Mouse (Mus musculus) embryo, embryonic 10 days (tissue): ENCODE results near the gene Lamtor2.

Source experiments
- DNase-seq: peaks from one replicate; pipeline ENCODE4 v3.0.0-alpha.2; 2015; ENCODE audit warnings: low spot score

The Lamtor2 gene

DNA sequence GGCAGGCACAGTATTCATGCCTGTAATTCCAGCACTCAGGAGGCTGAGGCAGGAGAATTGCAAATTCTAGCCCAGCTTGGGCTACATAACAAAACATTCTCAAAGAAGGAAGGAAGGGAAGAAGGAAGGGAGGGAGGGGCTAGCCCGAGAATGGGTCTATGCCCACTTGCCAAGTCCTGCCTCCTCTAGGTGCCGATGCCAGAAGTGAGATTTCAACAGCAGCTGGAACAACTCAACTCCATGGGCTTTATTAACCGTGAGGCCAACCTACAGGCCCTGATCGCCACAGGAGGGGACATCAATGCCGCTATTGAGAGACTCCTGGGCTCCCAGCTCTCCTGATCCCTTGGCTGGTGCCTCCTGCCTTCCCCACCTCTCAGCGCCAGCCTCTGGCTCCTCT is 15.0 kb upstream of the Lamtor2 start:
- DNase-seq, result no peak

DNA sequence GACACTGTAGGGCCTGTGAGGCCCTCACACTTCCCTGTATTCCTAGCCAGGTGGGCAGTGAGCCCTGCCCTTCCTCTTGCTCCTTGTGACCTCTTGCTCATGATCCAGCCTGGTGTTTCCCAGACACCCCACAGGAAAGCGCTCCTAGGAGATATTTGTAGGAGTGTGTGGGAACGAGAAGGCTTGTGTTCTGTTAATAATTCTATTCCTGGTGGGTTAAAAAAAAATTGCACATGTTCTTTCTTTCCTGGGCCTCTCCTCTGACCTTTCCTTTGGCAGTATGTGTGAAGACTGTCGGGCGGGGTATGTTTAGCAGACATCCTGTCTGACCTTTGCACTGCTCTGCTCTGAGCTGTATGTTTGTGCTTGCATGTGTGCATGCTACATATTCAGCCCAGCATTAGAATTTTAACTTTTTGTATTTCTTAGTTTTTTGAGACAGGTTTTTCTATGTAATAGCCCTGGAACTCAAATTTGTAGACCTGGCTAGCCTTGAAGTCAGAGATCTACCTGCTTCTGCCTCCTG is 13.7 kb upstream of the Lamtor2 start:
- no peak for DNase-seq

DNA sequence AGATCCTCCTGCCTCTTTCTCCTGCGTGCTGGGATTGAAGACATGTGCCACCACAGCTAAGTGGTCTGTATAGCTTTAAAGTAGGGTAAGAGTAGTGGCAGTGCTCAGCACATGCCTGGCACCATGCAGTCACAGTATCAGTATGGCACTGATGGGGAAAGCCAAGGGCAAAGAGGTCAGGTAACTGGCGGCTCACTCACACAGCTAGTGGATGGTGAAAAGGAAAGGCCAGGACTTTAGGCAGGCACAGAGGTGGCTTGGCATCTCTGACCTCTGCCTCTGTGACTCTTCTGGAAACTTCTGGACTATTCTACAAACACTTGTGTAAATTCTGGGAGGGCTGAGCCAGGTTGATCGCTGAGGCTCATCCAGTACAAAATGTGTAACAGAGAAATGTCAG is 13.2 kb upstream of the Lamtor2 start:
- no peak for DNase-seq

DNA sequence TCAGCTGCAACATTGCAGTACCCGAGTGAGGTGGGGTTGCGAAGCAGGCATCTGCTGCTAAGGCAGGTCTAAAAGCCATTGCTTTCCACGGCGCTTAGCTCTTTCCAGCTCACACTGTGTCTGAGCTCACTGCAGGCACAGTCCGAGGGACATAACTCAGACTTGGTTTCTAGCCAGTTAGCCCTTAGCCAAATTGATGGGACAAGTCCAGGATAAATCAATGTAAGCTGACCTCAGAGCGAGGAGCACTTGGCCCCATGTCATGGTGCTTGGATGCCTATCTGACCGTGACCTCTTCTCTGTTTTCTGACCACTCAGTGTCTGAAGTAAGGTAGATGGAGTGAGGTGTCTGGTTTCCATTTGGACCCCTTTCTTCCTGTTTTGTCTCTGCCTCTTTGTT is 11.1 kb upstream of the Lamtor2 start:
- DNase-seq, result no peak

DNA sequence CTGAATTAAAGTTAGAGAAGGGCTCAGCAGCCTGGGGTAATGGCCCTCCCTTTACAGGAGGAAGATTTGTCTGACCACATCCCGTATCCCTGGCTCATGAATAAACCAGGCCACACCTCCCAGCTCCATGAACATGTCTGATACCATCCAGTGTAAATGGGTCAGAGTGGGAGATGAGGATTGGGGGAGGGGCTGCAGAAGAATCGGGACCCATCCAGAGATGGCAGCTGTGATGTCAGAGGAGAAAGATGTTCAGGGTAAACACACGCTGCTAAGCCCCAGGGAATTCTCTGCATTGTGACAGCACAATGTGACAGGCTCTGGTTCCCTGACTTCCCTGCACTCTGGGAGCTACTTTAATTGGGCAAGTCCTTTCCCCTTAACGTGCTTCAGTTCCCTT is 10.6 kb upstream of the Lamtor2 start:
- DNase-seq, result no peak

DNA sequence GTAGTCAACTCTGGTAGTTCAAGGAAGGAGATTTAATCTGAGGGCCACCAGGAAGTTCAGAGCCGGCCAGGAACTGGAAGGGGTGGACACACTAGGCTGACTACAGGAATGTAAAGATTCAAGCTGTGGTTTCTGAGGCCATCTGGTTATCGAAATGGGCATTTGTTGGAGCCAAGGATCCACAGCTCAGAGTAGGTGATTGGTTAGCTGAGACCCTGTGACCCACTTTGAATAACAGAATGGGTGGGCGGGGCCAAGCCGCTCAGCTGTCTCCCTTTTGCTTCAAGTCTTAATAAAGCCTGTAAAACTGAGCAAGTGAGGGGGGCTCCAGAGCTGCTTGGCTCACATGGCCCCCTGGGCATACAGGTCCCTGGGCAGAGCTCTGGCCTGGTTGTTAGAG is 9.1 kb upstream of the Lamtor2 start:
- DNase-seq, result no peak

DNA sequence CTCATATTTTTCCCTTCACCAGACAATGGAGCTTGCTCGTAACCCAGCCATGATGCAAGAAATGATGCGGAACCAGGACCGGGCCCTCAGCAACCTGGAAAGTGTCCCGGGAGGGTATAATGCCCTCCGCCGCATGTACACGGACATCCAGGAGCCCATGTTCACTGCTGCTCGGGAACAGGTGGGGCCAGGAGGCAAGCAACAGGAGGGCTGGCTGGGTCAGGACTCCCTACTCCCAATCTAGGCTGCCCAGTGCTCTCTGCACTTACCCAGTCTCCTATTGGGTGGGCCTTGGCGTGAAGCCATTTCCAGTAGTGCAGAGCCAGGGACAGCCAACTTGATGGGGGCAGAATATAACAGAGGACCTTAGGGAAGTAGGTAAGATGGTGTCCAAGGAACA is 6.7 kb upstream of the Lamtor2 start:
- DNase-seq, result no peak

DNA sequence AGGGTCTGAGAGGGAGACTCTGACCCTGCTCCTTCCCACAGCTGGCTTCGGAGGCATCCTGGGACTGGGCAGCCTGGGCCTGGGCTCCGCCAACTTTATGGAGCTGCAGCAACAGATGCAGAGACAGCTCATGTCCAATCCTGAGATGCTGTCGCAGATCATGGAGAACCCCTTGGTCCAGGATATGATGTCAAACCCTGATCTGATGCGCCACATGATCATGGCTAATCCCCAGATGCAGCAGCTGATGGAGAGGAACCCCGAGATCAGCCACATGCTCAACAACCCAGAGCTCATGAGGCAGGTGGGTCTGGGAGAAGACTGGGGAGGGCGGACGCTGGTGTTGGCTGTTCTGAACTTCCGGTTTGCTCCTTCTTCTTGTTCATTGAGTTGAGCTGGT is 3.7 kb upstream of the Lamtor2 start:
- no peak for DNase-seq

DNA sequence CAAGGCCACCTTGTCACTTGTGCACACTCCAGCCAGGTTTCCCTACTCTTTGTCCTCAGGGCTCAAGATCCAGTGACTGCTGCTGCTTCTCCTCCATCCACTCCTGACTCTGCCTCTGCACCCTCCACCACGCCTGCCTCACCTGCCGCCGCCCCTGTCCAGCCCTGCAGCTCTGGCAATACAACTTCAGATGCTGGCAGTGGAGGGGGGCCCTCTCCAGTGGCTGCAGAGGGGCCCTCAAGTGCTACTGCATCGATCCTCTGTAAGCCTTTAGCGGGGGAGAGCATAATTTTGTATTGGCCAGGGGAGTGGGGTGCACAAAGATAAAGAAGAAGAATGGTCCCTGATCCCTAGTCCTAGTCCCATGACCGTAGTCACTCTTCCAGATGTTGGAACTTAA is 2.9 kb upstream of the Lamtor2 start:
- no peak for DNase-seq

DNA sequence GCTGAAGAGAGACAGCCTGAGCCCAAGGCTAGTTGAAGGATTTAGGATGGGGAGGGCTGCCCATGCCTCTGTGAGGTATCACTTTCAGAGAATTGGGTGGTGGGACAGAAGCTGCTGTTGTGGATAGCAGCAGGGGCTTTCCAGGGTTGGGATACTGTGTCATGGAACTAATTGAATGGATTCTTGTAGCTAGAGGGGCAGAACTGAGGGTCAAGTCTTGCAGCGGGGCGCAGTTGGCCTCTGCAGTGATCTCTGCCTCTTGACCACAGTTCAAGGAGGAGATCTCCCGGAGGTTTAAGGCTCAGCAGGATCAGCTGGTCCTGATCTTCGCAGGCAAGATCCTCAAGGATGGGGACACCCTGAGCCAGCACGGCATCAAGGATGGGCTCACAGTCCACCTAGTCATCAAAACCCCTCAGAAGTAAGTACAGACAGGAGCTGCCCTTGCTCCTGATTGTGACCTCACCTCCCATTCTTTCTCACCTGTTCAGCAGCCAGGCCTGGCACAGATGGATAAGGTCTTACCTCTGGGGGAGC is 2.3 kb upstream of the Lamtor2 start:
- DNase-seq, result no peak

DNA sequence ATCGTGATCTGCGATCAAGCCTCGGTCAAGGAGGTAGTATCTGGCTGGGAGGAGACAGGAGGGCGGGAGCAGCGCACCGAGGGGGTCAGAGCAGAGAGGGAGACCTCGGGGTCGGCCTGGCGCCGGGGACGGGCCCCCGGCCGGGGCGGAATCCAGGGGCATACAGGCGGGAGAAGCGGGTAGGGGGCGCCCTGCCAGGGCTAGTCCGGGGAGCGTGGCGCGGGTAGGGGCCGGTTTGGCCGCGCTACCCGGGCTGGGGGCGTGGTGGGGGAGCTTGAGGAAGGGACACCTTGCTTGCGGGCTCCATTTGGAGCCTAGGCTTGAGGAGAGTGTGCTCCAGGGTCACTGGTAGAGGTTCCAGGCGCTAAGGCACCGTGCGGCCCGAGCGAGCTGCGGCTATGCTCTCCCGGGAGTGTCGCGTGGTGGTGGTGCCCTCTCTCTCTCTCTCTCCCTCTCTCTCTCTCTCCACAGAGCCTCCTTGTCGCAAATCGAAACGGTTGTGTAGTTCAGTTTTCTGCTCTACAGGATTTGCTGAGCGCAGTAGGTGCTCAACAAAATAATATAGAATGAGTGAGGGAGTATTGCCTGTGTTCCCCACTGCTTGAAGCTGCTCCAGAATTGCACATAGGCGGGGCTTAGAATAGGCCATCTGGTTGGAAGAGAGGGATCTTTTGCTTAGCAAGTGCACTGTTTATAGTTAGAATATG is 1.2 kb upstream of the Lamtor2 start:
- DNase-seq, result peak; percentile 66

DNA sequence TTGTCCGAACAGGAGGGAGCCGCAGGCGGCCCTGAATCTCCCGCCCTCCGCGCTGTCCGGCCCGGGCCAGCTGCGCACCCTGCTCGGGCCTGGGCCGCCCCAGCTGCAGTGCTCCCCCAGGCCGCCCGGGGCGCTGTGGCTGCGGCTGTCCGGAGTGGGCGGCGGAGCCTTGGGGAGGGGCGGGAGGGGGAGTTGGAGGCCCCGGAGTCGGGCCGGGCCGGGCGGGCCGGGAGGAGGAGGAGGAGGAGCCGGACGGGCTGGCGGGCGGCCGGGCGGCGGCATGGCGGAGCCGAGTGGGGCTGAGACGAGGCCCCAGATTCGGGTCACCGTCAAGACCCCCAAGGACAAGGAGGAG is 628 bp upstream of the Lamtor2 start, which contains the start of gene Ubqln4:
Gene Ubqln4 (plus strand): TSS at position 234 of the 355 bp plus-strand sequence.
- peak; percentile 85 for DNase-seq

DNA sequence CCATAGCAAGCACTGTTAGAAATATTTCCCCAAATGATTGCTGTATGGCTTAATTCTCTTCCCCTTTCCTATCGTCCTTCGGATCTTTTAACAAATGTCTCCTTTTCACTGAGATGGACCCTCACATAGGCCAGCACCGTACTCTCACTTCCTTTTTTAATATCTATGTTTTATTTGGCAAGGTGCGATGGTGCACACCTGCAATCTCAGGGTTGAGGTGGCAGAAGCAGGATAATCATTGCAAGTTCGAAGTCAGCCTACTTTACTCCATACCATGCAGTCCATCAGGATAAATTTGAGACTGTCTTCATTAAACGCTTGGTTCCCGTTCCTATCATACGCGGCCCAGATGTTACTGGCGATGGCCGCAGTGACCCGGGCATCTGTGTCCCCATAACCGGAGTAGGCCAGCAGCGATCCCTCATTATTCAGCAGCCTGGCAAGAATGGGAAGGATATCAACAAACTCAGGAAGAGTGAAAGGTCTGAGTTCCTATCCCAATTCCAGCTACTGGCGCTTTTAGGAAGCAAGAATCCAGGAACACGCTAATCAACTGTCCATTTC is 710 bp downstream of the Lamtor2 start:
- no peak for DNase-seq

DNA sequence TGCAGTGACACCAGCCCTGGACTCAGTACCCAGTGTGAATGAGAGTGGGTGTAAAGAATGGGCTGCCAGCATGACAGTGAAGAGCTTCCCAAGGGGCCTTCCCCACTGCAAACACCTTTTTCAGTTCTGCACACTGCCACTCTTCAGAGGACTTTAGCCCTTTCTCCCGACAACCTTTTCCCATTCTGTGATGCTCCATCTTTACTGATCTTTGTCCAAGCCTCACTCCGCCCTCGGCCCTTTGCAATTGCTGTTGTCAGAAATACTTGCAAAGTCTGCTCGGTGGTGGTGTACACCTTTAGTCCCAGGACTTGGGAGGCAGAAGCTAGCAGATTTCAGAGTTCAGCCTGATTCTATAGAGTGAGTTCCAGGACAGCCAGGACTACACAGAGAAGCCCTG is 1.3 kb downstream of the Lamtor2 start:
- DNase-seq, result no peak

DNA sequence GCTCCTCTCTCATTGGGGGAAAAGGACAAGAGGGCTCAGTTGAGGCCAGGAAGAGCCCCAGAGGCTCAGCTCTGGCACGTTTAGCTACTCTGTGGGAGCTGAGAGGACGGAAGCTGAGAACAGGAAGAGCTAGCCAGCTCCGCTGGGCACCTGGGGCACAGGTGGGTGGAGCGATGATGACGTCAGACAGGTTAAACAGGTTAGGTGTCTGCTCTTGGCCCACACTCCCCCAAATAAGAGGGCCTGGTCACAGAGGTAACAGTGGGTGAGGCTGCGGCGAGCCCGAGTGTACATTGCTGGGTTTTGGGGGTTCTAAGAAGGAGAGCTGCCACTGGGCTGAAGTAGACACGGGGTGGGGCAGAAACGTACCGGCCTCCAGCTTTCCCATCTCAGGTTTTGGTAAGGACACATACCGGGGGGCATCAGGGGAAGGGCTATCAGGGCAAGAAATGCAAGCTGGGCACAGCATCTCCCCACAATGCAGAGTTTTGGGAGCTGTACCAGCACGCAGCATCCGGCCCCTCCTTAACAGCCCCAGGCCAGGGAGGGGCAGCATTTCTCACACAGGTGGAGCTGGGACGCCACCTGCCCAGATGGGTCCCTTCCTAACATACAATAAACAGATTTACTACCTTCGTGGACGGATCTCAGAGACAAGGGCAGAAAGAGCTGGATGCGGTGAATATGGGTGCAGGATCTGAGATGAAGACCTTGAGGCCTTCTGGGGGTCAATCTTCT is 4.5 kb downstream of the Lamtor2 start, which contains the start of gene Rab25:
Gene Rab25 (minus strand): TSS at position 121 of the 738 bp plus-strand sequence.
- no peak for DNase-seq

DNA sequence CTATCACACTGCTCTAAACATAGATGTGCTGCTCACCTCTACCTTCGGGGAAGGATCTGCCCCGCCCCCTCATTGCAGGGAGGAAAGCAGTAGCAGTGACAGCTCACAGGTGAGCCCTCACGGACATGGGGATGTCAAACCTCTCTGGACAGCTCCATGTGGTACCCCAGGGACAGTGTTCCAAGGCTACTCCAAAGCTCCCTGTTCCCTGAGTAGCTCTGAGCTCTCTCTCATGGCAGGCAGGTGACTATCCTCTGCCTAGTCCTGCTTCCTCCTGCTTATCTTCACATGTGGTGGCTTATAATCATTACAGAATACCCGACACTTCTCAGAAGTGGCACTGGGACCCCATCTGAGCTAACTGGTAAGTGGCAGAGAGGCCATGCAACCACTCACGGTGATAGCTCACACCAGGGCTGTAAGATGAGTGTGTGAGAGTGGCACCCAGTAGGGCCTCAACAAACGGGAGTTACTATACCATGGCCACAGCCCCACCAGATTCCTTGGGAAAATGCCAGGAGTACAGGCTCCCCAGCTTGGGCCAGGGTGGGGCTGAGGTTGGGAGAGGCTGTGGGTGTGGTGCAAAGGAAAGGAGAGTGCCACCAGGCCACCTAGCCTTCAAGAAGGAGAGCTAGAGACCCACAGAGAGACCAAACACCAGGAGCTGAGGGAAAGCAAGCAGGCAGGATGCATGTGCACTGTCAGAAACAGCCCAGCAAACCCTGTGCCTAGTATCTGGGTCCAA is 6.0 kb downstream of the Lamtor2 start:
- no peak for DNase-seq

DNA sequence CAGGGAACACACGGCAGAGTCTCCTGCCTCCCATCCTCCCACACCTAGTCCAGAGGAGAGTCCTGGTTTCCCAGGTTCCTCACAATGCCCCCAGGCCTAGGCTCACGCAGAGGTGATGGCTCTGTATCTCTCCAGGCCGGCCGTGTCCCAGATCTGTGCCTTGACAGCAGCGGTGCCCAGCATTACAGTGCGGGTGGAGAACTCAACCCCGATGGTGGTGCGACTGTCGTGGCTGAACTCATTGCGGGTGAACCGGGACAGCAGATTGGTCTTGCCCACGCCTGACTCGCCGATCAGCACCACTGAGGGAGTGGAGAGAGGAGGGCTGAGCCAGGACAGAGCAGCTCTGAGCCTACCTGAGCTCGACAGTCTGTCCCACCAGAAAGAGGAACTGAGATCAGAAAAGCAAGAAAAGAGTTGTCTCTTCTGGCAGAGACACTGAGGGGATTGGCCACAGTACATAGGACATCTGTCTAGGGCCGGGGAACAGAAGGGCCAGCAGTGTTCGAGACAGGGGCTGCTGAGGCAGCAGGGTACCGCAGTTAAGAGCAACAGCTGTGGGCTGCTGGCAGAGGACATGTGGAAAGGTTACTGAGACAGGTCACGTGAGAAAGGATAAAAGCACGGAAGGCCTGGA is 7.8 kb downstream of the Lamtor2 start:
- DNase-seq, result no peak

DNA sequence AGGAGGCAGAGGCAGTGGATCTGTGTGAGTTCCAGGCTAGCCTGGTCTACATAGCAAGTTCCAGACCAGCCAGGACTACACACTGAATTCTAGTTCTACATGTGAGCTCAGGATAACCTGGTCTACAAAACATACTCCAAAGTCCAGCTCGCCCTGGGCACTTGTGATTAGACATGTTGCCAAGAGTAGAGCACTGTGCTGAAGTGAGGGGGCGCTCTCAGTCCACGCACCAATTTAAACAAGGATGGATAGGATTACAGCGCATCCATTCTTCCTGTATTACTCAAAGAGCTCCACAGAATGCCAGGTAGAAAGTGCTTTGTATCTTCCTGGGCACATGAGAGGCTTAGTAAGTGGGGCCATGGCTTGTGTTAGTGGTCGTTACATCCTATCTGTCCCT is 8.4 kb downstream of the Lamtor2 start:
- peak; percentile 55 for DNase-seq

DNA sequence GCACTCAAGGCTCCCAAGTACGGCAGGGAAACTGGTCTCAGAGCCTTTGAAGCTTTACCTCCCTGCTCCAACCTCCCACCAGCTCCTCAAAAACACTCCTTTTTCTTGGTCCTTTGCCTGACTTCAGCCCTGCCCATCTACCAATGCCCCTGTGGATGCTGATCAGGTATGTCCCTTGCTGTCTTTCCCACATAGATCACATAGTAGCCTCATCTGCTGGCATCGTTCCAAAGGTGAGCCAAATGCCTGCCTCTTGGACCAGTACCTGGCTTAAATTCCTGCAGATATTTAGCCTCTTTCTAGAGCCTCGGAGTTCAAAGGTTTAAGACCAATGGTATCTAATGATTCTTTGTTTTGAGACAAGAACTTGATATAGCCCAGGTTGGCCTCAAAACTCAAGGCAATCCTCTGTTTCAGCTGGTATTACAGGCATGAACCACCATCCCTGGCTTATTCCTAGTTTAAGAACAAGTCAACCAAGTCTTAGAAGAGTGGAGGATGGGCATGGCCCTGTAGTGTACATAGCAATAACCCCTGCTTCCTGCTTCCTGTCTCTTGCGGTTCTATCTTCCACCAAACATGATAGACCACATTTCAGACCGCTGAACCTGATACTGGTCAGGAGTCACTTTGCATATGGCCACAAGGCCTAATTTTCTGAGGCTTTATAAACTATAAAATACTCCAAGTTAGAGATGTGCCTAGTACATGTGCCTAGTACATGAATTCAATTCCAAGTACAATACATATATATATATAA is 9.0 kb downstream of the Lamtor2 start:
- DNase-seq, result no peak

DNA sequence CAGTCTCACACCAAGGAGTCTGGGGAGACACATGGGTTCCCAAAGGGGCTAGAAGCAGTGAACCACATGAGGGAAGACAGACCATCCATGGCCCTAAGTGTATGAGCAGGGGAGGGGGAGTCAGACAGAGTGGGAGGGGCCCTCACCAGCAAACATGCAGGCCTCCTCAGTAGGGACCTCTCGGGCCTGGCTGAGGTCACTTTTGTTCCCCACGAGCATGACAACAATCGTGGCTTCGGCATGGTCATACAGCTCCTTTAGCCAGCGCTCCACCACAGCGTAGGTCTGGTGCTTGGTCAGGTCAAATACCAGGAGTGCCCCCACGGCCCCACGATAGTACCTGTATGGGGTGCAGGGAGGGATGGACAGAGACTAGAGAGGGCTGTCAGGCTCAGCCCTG is 9.7 kb downstream of the Lamtor2 start:
- no peak for DNase-seq

DNA sequence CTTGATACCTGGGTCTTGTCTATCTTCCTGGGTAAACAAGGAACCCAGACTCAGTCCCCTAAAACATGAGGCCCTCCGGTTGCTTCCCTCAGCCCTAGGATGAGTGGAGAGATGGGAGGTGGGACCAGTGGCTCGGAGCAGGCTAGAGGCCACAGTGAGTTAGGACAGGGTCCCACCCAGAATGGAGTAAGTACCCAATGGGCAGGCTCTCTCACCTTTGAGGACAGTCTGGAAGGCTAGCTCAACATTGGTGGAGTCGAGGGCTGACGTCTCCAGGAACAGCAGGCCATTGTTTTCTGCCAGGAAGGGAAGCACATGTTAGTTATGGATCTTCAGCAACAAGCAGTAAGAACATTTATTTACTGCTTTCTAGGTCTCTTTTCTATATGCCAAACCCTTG is 10.4 kb downstream of the Lamtor2 start:
- no peak for DNase-seq
